Mouse (Mus musculus) hindbrain, embryonic 13.5 days (tissue): ENCODE measurements around the gene Cab39l. TPM values are rescaled to one million over a fixed set of nuclear protein-coding genes. Genes with fewer than 3 reads are reported as not detected.

Source experiments
- ATAC-seq: fragments of 200-750 bp; cut with Nextera tagmentation; 2 replicates; pipeline ENCODE4 v1.8.0; 2017; ENCODE audit warnings: moderate TSS enrichment; ENCODE audit not compliant: low FRiP score
- H3K27ac ChIP-seq: fragments of 300-500 bp; sonication (generic); 2 replicates; pipeline ENCODE4 v1.5.1; 2015; ENCODE audit warnings: inconsistent platforms, mild to moderate bottlenecking, moderate library complexity
- H3K27me3 ChIP-seq: fragments of 300-500 bp; sonication (generic); 2 replicates; pipeline ENCODE4 v1.6.1; 2015; ENCODE audit warnings: mild to moderate bottlenecking, inconsistent platforms
- H3K36me3 ChIP-seq: fragments of 300-500 bp; sonication (generic); 2 replicates; pipeline ENCODE4 v1.6.1; 2015; ENCODE audit warnings: mild to moderate bottlenecking, inconsistent platforms
- H3K4me1 ChIP-seq: fragments of 300-500 bp; sonication (generic); replicated peaks from 2 replicates; pipeline ENCODE4 v1.6.1; 2015; ENCODE audit warnings: inconsistent platforms
- H3K4me2 ChIP-seq: fragments of 300-500 bp; sonication (generic); 2 replicates; pipeline ENCODE4 v1.6.1; 2015; ENCODE audit warnings: inconsistent platforms, mild to moderate bottlenecking, moderate library complexity
- H3K4me3 ChIP-seq: fragments of 300-500 bp; sonication (generic); 2 replicates; pipeline ENCODE4 v1.5.1; 2015; ENCODE audit warnings: mild to moderate bottlenecking, inconsistent platforms
- H3K9ac ChIP-seq: fragments of 300-500 bp; sonication (generic); 2 replicates; pipeline ENCODE4 v1.6.1; 2015; ENCODE audit warnings: mild to moderate bottlenecking, inconsistent platforms
- H3K9me3 ChIP-seq: fragments of 300-500 bp; sonication (generic); 2 replicates; pipeline ENCODE4 v1.6.1; 2016; ENCODE audit warnings: inconsistent platforms
- WGBS: fragments of 180-500 bp; shearing (Covaris S2); methylation state at CpG from one replicate; pipeline ENCODE4 v1.1.7; 2015; 5-methylcytosine and 5-hydroxymethylcytosine counted together
- polyA plus RNA-seq: library from polyadenylated mRNA; unstranded; fragments of >200 nt; fragmentation: Nextera tagmentation; extraction: Ambion mirVana; gene quantifications from 2 replicates; pipeline ENCODE4 v1.2.1, GENCODE M21; 2015

The Cab39l gene
- polyA plus RNA-seq, 1 experiment from 2014 or later, result 32.4 TPM

DNA sequence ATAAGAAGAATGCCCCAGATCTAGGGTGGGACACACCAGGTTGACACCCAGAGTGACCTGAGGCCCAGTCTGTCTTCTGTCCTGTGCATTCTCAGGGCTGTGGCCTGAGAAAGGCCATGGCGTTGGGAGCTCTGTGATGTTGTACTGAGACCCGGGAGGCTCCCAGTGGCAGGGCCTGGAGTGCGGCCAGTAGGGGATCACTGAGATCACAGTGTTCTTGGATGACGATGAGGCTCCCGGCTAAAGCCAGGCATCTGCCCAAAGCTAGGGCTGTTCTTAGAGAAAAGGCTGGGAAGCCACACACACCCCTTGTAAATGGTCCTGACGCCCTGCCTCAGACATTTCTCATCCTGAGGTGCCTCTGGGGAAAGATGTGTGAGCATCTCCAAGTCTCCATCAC is 108.3 kb downstream of the Cab39l start:
- Histone ChIP-seq H3K4me2 (no peak overlapping the region), H3K36me3 (peaks cover 4% of the 10 kb centered on the region; the same call in 1 of the 2 replicates), H3K27me3 (no peaks in the 10 kb centered on the region), H3K9ac (no peak overlapping the region), H3K4me3 (no peak overlapping the region), H3K27ac (no peak overlapping the region; the same call in 1 of the 2 replicates), H3K4me1 (peaks cover 3% of the 10 kb centered on the region; the same call in 1 of the 2 replicates), H3K9me3 (no peaks in the 10 kb centered on the region)
- 87% methylated on average over 6 of the region's 6 CpGs for WGBS
- no peak for ATAC-seq

DNA sequence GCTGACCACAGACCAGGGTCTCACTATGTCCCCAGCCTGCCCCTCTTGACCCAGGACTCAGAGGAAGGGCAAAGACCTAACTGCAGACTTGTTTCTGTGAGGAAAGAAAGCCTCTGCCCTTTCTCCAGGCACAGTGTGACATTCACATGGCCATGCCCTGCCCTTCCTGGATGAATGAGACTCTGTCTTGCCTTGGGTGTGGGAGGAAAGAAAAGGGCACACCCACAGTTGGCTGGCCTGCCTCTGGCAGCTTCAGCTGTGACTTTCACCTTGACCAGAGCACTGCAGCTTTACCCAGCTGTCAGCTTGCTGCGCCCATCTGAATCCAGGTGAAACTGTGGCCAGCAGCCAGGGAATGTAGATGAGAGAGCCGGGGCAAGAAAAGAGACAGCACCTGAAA is 110.1 kb downstream of the Cab39l start:
- no peak for ATAC-seq
- no peaks in the 10 kb centered on the region for H3K27me3 ChIP-seq
- peaks cover 3% of the 10 kb centered on the region; the same call in 1 of the 2 replicates for H3K4me1 ChIP-seq
- no peak overlapping the region for H3K4me3 ChIP-seq
- H3K4me2 ChIP-seq, result no peak overlapping the region
- no peak overlapping the region for H3K9ac ChIP-seq
- 95% methylated on average over 2 of the region's 2 CpGs for WGBS
- peaks cover 4% of the 10 kb centered on the region; the same call in 1 of the 2 replicates for H3K36me3 ChIP-seq
- no peak overlapping the region for H3K27ac ChIP-seq
- H3K9me3 ChIP-seq, result no peaks in the 10 kb centered on the region

DNA sequence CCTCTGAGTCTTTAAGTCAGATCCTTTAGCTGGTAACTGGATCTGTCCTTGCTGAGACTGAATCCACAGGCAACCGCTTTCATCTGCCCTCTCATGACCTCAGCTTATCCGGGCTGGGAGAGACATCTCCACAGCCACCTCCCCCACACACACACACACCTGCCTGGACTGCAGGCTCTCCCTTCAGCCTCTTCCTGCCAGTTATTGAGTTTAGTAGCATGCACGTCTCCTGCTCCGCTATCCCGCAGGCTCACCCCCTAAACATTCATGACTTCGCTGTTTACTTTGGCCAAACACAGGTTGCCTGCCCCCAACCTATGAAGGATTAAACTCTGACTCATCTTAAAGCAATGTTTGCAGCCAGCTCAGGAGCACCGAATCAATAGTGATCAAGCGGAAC is 111.2 kb downstream of the Cab39l start:
- Histone ChIP-seq H3K27me3 (no peaks in the 10 kb centered on the region), H3K4me3 (no peak overlapping the region), H3K4me2 (no peak overlapping the region), H3K4me1 (peaks cover 3% of the 10 kb centered on the region; the same call in 1 of the 2 replicates), H3K9ac (no peak overlapping the region), H3K27ac (no peak overlapping the region), H3K9me3 (no peaks in the 10 kb centered on the region), H3K36me3 (peaks cover 4% of the 10 kb centered on the region; the same call in 1 of the 2 replicates)
- ATAC-seq, result no peak
- WGBS, result 82% methylated on average over 8 of the region's 8 CpGs

DNA sequence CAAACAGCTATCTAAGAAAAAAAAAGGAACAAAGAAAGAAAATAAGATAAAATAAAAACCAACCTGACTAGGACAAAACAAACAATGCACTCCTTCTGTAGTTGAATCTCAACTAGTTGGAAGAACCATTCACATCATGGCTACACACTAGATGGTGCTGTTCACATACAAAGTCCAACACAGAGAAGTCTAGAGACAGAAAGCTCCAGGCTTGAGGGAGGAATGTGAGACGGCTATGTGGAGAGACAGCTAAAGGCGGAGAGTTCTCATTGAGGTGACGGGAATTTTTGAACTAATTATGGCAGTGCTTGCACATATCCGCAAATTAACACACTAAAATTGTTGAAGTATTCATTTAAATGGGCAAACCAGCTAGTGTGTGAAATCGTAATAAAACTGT is 113.3 kb downstream of the Cab39l start:
- H3K4me1 ChIP-seq, result no peaks in the 10 kb centered on the region; the same call in 1 of the 2 replicates
- no peak overlapping the region for H3K9ac ChIP-seq
- no peak for ATAC-seq
- H3K4me2 ChIP-seq, result no peak overlapping the region
- no peaks in the 10 kb centered on the region for H3K9me3 ChIP-seq
- H3K27me3 ChIP-seq, result no peaks in the 10 kb centered on the region
- 81% methylated on average over 5 of the region's 5 CpGs for WGBS
- no peak overlapping the region for H3K27ac ChIP-seq
- H3K36me3 ChIP-seq, result peaks cover 4% of the 10 kb centered on the region; the same call in 1 of the 2 replicates
- H3K4me3 ChIP-seq, result no peak overlapping the region

DNA sequence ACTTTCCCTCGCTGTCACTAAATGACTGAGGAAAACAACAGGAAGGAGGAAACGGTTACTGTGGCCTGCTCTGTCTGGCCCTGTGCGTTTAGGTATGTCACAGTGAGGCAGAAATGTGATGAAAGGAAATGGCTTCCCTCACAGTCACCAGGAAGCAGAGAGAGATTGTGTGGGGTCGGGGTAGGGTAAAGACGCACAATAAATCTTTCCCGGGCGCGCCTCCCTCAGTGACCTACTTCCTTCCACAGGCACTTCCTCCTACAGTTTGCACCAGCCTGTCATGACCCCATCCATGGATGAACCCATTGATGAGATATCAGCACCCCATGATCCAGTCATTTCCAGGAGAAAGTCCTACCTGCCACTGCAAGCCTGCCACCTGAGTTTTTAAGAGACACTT is 114.2 kb downstream of the Cab39l start:
- Histone ChIP-seq H3K4me3 (no peak overlapping the region), H3K4me2 (no peak overlapping the region), H3K36me3 (peaks cover 4% of the 10 kb centered on the region; the same call in 1 of the 2 replicates), H3K4me1 (no peaks in the 10 kb centered on the region), H3K9ac (no peak overlapping the region), H3K9me3 (no peaks in the 10 kb centered on the region), H3K27me3 (no peaks in the 10 kb centered on the region), H3K27ac (no peak overlapping the region)
- 86% methylated on average over 8 of the region's 8 CpGs for WGBS
- no peak for ATAC-seq

DNA sequence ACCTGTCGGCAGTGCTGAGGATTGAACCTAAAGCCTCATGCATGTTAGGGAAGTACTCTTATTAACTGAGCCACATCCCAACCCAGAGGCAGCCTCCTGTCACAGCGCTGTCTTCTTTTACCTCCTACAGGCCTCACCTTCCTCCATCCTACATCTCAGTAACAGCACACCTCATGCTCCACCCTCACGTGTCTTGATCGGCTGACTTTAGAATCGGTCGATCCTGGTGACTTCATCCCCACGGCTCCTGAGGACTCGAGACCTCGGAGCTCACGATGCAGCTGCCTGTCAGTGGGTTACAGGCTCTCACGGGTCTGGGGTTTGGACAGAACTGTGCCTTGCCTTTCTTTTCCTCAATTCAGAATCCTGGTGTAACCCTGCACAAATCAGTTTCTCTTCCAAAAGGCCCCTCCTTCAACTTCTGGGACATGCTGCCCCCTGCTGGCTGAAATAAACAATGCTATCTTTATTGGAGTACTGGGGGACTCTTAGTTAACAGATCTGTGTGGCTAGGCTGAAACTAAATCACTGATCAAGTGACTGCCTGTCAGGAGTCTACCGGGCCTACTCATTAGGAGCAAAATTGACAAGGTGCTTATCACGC is 115.3 kb downstream of the Cab39l start:
- Histone ChIP-seq H3K27me3 (no peaks in the 10 kb centered on the region), H3K36me3 (peaks cover 4% of the 10 kb centered on the region; the same call in 1 of the 2 replicates), H3K9ac (no peak overlapping the region), H3K4me3 (no peak overlapping the region), H3K9me3 (no peaks in the 10 kb centered on the region), H3K4me1 (no peaks in the 10 kb centered on the region), H3K27ac (no peak overlapping the region), H3K4me2 (no peak overlapping the region)
- WGBS, result 60% methylated on average over 13 of the region's 13 CpGs
- ATAC-seq, result peak; percentile 46; the same call in 1 of the 2 replicates

DNA sequence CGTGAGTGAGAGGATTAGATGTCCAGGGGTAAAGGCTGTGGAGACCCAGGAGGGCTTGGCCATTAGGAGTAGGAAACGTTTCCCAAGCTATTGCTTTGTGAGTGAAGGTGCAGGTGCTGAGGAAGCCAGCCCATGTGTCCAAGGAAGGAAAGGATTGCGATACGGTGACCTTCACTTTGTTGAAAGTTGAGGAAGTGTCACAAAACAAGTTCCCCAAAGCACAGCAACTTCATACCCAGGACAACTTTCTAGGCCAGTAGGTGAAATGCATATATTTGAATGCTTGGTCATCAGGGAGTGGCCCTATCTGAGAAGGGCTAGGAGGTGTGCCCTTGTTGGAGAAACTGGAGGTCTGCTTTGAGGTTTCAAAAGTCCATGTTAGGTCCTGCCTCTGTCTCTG is 116.3 kb downstream of the Cab39l start:
- H3K9me3 ChIP-seq, result no peaks in the 10 kb centered on the region
- H3K27me3 ChIP-seq, result no peaks in the 10 kb centered on the region
- 84% methylated on average over 4 of the region's 4 CpGs for WGBS
- ATAC-seq, result no peak
- no peak overlapping the region for H3K9ac ChIP-seq
- H3K4me3 ChIP-seq, result no peak overlapping the region
- H3K27ac ChIP-seq, result no peak overlapping the region
- H3K36me3 ChIP-seq, result peaks cover 4% of the 10 kb centered on the region; the same call in 1 of the 2 replicates
- H3K4me1 ChIP-seq, result no peaks in the 10 kb centered on the region
- no peak overlapping the region for H3K4me2 ChIP-seq

DNA sequence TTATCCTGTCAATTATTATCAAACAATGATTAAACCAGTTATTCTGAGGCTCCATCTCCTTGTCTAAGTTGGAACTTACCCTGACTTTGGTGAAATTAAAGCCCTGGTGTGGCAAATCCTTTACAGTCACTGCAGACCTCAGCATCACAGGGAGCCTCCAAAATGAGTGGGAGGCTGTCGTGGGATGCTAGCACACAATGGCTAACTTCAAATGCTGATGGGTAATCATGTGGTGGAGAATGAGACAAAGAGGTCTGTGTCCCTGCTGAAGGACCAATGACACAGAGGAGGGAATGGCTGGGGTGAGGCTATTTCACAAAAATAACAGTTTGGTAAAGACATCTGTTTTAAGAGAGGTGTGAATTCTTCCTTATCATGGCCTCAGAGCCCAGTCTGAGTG is 117.1 kb downstream of the Cab39l start:
- no peak overlapping the region for H3K27ac ChIP-seq
- H3K9ac ChIP-seq, result no peak overlapping the region
- H3K36me3 ChIP-seq, result peaks cover 4% of the 10 kb centered on the region; the same call in 1 of the 2 replicates
- H3K4me1 ChIP-seq, result no peaks in the 10 kb centered on the region
- no peak for ATAC-seq
- 32% methylated on average over 1 of the region's 1 CpGs for WGBS
- H3K4me2 ChIP-seq, result no peak overlapping the region
- no peaks in the 10 kb centered on the region for H3K27me3 ChIP-seq
- H3K4me3 ChIP-seq, result no peak overlapping the region
- no peaks in the 10 kb centered on the region for H3K9me3 ChIP-seq

DNA sequence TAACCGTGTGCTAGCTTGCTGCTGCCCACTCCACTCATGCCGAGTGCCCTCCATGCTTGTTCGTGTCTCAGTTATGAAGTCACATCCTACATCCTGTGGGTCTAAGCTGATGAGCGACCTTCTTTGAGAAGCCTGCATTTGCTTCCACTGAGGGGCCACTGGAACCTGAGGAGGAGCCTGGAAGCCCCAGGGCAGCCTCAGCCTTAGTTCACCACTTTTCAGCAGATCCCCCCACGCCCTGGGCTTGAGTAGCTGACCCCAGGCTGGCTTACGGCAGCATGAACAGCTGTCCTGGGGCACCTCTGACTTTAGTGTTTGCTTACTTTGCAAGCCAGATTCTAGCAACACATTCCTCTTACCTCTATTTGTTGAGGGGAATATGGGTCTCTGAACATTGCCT is 126.0 kb downstream of the Cab39l start:
- Histone ChIP-seq H3K36me3 (peaks cover 61% of the 10 kb centered on the region), H3K9me3 (no peaks in the 10 kb centered on the region), H3K27me3 (no peaks in the 10 kb centered on the region), H3K27ac (no peak overlapping the region), H3K4me1 (no peaks in the 10 kb centered on the region), H3K4me2 (no peak overlapping the region), H3K9ac (no peak overlapping the region), H3K4me3 (no peak overlapping the region)
- WGBS, result 91% methylated on average over 6 of the region's 6 CpGs
- ATAC-seq, result no peak

DNA sequence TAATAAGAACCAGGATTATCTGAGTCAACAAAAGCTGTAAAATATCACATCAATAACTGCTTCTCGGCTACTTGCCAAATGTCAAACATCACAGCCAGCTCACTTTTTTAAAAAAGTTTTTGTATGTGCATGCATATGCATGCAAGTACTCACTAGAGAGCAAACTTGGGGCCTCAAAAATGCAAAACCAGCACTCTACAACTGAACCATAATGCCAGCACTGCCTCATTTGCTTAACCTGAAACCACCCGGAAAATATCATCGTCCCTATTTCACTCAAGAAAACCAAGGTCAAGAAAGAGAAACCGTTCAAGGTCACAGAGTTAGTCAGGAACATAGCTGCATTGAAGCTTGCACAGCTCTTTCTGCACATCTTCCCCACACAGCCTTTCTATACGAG is 135.6 kb downstream of the Cab39l start:
- peaks cover 53% of the 10 kb centered on the region for H3K36me3 ChIP-seq
- H3K4me2 ChIP-seq, result no peak overlapping the region
- no peak for ATAC-seq
- H3K9ac ChIP-seq, result no peak overlapping the region
- no peaks in the 10 kb centered on the region for H3K4me1 ChIP-seq
- no peak overlapping the region for H3K27ac ChIP-seq
- no peaks in the 10 kb centered on the region for H3K27me3 ChIP-seq
- H3K4me3 ChIP-seq, result no peak overlapping the region
- 92% methylated on average over 5 of the region's 5 CpGs for WGBS
- no peaks in the 10 kb centered on the region for H3K9me3 ChIP-seq

DNA sequence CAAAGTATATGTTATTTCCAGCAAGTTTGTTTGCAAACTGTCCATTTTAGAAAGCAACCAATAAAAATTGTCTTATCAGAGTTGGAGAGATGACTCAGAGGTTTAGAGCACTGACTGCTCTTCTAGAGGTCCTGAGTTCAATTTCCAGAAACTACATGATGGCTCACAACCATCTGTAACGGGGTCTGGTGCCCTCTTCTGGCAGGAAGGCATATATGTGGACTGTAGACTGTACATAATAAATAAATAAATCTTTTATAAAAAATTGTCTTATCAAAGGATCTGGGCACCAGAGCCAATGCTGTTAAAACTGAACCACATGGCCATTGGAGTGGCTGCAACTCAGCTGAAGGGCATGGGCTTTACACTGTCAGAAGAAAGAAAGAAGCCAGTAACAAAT is 149.8 kb downstream of the Cab39l start:
- ATAC-seq, result no peak
- no peak overlapping the region for H3K9ac ChIP-seq
- peaks cover 59% of the 10 kb centered on the region for H3K36me3 ChIP-seq
- no peaks in the 10 kb centered on the region for H3K4me1 ChIP-seq
- H3K27ac ChIP-seq, result no peak overlapping the region
- no peaks in the 10 kb centered on the region for H3K9me3 ChIP-seq
- H3K4me2 ChIP-seq, result no peak overlapping the region
- no peaks in the 10 kb centered on the region for H3K27me3 ChIP-seq
- WGBS, result 77% methylated on average over 1 of the region's 1 CpGs
- no peak overlapping the region for H3K4me3 ChIP-seq

DNA sequence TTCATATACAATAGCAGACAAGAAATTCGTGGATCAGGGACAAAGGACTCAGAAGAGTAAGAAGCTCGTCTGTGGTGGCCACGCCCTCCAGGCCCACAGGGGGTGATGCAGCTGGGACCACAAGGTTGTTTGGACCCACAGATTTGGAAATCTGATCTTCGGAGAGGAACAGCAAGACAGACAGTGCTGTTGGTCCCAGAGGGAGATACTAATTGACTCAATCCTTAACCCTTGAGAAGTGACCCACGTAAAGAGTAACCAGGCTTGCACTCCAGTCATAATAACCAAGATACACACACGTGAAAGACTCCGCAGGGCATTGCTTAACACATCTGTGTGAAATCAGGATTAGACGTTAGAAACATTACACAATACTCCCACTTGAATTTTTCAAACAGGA is 151.1 kb downstream of the Cab39l start:
- Histone ChIP-seq H3K4me2 (no peak overlapping the region), H3K36me3 (peaks cover 46% of the 10 kb centered on the region), H3K27me3 (no peaks in the 10 kb centered on the region), H3K9me3 (no peaks in the 10 kb centered on the region), H3K9ac (no peak overlapping the region), H3K4me1 (peaks cover 5% of the 10 kb centered on the region), H3K27ac (no peak overlapping the region), H3K4me3 (no peak overlapping the region)
- no peak for ATAC-seq
- WGBS, result 71% methylated on average over 8 of the region's 8 CpGs

DNA sequence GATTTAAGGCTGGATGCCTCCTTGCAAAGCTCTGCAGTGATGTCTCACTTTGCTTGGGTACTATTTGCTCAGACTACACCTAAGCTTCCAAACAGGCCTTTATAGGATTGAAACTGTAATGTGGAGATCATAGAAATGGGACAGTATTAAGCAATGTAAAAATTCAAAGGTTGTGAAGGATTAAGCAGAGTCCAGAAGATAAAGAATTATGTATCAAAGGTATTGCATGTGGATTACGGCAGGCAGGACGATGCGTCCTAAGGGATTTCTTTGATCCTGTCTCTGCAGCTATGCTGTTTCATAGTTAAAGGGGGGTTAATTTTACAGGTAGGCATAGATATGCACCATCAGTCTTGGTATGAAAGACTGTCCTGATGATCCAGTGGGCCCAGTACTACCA is 151.8 kb downstream of the Cab39l start:
- 94% methylated on average over 3 of the region's 3 CpGs for WGBS
- no peak for ATAC-seq
- Histone ChIP-seq H3K27ac (no peak overlapping the region), H3K36me3 (peaks cover 46% of the 10 kb centered on the region), H3K27me3 (no peaks in the 10 kb centered on the region), H3K4me1 (peaks cover 10% of the 10 kb centered on the region), H3K9ac (no peak overlapping the region), H3K9me3 (no peaks in the 10 kb centered on the region), H3K4me3 (no peak overlapping the region), H3K4me2 (no peak overlapping the region)
